Mouse (Mus musculus) left cerebral cortex, adult 8-10 months (tissue): ENCODE results near the gene Ina. TPM values are rescaled to one million over a fixed set of nuclear protein-coding genes. Genes with fewer than 3 reads are reported as not detected.

Experiments
- DNase-seq, 2 experiments: peaks; one replicate each; pipeline ENCODE4 v3.0.0; 2022; ENCODE audit warnings: low spot score in 2 of 2
- total RNA-seq, 4 experiments: library from RNA; stranded (reverse); gene quantifications; 2 replicates each; pipeline ENCODE4 v1.2.4; 2022

The Ina gene
- total RNA-seq, 4 experiments from 2014 or later: 175 to 187 (median 178) TPM

DNA sequence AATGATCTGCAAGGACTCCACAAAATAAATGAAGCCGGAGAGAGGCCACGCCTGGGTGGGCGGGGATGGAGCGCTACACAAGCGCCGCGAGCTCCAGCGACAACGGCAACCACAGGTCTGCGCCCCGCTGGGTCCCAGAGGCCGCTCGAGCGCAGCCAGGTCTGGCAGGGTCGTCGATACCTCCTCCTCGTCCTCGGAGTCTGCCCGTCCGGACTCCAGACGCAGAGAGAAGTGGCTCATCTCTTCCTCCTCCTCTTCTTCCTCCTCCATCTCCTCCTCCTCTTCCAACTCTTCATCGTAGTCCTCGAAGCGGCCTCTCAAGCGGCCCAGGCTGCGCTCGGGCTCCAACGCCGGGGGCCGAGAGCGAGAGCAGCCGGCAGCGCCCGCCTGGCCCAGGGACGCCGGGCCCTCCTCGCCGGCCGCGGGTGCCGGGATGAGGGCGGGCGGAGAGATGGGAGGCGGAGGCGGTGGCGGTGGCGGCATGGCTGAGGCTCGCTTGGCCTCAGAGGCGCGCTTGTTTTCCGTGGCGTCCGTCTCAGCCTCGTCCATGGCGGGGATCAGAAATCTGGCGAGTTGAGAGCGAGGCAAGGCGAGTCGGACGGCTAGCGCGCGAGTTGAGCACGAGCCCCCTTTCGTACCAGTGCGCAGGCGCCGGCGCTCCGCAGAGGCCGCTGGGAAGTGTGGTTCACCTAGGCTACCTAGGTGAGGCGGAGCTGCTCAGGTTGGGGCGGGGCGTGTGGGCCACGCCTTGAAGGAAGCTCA, 36.0 kb downstream of the Ina start, which contains the start of gene Pcgf6:
Gene Pcgf6, minus strand, starts transcription at position 636 of the 762 bp plus-strand sequence.
- peak; percentile 66 to 68 for DNase-seq

DNA sequence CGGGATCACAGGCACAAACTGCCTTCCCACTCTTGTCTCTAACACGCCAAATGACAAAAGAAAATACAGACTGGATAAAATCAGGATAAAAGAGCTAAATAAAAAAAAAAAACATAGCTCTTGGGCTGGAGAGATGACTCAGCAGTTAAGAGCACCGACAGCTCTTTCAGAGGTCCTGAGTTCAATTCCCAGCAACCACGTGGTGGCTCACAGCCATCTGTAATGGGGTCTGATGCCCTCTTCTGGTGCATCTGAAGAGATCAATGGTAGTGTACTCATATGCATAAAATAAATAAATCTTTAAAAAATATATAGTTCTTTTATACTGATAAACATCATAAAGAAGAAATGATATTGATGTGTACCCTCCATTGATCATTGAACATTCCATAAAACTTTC, 38.4 kb downstream of the Ina start:
- DNase-seq: no peak

DNA sequence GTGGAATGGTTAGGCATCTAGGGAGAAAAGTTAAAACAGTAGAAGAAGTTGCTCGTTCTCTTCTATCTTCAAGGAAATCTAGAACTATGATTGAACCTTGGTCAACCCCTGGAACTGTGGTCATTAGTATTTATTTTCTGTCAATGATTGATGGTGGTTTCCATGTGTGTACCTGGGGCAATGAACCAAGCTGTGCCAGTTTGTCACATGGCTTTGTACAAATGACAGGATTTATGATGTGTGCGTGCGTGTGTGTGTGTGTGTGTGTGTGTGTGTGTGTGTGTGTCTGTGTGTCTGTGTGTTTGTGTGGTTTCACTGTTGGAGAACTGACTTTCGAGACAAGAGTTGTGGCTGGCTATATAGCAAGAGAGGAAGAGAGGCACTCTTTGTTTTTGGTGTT, 39.0 kb downstream of the Ina start:
- no peak for DNase-seq

DNA sequence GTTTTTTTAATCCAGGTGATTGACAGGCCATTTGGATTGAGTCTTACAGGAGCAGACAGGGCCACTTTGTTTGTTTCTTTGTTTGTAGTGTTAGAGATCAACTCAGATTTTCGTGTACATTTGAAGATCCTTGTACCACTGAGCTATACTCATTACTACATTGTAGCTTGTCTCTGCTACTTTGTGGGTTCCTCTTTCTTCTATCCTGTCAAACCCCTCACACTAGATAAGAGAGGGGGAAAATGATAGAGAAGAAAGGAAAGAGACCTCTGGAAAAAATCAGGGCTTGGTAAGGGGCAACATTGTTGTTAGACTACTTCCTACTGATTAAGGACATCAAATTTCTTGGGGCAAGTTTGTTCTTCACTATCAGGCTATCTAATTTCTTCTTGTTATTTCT, 43.2 kb downstream of the Ina start:
- no peak for DNase-seq

DNA sequence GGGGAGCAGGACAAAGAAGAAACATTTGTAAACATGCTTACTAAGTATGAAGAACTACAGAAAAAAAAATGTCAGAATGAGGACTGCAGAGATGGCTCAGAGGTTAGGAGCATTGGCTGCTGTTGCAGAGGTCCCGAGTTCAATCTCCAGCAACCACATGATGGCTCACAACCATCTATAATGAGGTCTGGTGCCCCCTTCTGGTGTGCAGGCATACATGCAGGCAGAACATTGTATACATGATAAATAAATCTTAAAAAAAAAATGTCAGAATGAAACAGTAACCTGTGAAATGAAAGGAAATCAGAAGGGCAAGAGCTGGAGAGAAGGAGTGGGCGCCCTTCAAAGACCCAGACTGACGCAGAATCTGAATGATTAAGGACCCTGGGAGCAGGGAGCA, 51.4 kb downstream of the Ina start:
- DNase-seq: no peak

DNA sequence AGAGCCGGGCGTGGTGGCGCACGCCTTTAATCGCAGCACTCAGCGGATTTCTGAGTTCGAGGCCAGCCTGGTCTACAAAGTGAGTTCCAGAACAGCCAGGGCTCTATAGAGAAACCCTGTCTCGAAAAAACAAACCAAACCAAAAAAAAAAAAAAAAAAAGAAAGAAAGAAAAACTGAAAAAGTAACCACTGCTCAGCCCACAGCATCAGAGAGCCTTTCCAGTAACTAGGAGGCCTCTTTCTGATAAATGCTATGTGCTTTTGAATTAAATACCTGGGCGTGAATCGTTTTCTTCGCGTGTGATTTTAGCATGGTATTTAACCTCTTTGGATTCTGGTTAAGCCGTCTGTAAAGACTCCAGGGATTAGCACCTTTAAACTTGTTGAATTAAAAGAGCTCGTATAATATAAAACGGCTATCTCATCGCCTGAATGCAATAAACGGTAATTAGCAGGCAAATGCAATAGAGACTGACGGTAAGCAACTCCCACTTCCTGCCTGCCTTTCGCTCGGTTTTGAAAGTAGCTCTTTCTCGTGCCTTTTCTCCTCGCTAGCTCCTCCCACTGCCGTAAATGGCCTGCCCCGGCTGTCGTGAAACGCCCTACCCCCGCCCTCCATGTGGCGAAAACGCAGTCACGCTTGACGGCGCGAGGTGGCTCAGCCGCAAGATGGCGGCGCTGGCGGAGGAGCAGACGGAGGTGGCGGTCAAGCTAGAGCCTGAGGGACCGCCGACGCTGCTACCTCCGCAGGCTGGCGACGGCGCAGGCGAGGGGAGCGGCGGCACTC, 52.8 kb downstream of the Ina start, which contains the start of gene Taf5:
Gene Taf5, plus strand, starts transcription at position 651 of the 787 bp plus-strand sequence.
- peak; percentile 87 to 91 for DNase-seq

DNA sequence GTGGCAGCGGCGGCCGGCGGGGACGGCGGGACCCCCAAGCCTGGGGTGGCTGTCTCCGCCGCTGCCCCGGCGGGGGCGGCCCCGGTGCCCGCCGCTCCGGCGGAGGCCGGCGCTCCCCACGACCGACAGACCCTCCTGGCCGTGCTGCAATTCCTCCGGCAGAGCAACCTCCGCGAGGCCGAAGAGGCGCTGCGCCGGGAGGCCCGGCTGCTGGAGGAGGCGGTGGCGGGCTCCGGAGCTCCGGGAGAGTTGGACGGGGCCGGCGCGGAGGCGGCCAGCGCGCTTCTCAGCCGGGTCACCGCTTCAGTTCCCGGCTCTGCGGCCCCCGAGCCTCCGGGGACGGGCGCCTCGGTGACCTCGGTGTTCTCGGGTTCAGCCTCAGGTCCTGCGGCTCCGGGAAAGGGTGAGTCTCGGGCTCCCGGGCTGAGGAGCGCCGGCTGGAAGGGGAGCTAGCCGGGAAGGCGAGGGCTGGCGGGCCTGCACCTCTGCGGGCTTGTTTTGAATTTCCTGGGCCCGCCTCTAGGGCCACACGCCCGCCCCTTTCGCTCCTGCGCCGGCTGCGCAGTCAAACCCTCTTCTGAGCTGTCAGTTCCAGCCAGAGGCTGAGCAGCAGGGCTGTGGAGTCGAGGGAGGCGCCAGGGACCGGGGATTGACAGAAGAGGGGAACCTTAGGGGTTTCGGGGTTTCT, 53.6 kb downstream of the Ina start:
- DNase-seq: peak; percentile 63 to 74

Other genes with a start within 250 kb of the Ina start
- 10 to 100 TPM; 70.8 to 83.9 (median 82.1) TPM for gene Nt5c2, start 455 bp downstream of the Ina start, total RNA-seq
- gene Pcgf6, start 36.2 kb downstream of the Ina start, total RNA-seq: 10 to 100 TPM; 14.4 to 15.8 (median 15.1) TPM
- gene Taf5, start 53.0 kb downstream of the Ina start, total RNA-seq: 1 to 10 TPM; 4.8 to 6.0 (median 5.3) TPM
- 100 to 1,000 TPM; 772 to 821 (median 786) TPM for gene Usmg5, start 75.9 kb downstream of the Ina start, total RNA-seq
- 10 to 100 TPM; 14.8 to 15.9 (median 15.3) TPM for gene Pdcd11, start 76.1 kb downstream of the Ina start, total RNA-seq
- gene Calhm2, start 123.6 kb downstream of the Ina start, total RNA-seq: 1 to 10 TPM; 4.4 to 6.6 (median 6.3) TPM
- gene Calhm1, start 129.6 kb downstream of the Ina start, total RNA-seq: not detected
- gene Calhm3, start 143.1 kb downstream of the Ina start, total RNA-seq: not detected
- gene Neurl1a, start 164.1 kb downstream of the Ina start, total RNA-seq: 100 to 1,000 TPM; 159 to 179 (median 172) TPM